Mouse (Mus musculus): ENCODE measurements at regions not wholly inside any gene's neighbourhood (a gene's known extent, or its start where the extent isn't known, plus 50 kb on each side); places are given as distances from the start of the nearest gene placed in this dataset.
A peak's percentile ranks its signal among the peaks of the same experiment; 100 is the strongest.

DNA sequence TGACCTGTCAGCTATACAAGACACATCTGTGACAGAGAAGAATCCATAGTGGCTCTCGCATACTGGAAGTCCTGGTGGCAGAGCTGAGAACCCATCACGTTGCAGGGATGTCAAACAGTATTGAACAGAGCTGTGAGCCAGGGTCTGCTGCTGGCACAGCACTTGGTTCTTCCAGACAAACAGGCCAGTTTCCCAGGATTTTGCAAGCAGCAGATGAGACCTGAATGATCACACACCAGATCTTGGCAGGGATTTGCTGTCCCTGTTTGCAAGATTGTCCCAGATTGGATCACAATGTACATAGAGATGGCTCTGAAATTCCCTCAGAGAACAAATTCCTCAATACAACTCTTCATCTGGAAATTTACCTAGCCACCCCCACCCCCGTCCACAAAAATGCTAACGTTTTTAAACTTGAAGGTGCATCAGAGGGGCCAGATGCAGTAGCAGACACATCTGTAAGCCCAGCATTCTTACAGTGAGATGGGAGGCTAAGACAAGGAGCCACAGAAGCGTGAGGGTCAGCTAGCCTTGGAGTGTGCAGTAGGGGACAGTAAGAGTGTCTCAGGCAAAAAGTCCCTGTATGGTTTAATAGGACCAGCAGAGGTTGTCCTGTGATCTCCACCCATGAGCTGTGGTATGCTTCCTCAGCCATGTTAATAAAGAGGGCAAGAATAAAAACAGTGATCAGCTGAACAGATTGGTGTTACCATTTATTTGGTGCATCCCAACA, 307.8 kb downstream of the Gadd45g start:
- no peak for DNase-seq

DNA sequence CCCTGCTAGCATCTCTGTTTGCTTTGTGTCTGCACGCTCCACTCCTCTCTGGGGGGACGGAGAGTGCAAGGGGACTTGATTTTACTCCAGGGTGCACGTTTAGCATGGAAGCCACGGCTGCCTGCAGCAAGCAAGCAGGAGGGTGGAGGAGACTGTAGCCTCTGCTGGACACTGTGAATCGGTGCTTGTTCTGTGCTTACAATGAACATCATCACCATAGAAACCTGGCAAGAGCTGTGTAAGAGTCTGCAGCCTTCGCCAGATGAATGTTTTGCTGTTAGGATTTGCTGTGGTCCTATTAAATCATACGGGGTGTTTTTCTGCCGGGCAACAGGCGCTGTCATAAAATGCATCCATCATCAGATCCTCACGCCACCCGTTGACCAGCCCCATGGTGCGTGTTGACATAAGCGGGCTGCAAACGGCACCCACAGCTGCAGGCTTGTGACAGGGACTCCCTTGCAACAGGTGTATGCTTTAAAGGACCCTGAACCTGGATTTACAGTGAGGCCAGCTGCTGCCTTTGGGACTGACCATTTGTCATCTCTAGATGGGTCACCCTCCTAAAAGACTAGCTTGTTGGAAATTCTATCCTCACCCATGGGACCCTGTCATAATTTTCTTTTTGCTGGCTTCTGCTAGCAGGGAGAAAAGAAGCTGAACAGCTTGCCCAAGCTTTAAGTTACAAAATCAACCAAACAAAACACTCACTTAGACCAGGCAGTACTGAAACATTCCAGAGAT, 308.5 kb downstream of the Gadd45g start:
- DNase-seq = peak in 1 of 2 experiments; percentile 3

DNA sequence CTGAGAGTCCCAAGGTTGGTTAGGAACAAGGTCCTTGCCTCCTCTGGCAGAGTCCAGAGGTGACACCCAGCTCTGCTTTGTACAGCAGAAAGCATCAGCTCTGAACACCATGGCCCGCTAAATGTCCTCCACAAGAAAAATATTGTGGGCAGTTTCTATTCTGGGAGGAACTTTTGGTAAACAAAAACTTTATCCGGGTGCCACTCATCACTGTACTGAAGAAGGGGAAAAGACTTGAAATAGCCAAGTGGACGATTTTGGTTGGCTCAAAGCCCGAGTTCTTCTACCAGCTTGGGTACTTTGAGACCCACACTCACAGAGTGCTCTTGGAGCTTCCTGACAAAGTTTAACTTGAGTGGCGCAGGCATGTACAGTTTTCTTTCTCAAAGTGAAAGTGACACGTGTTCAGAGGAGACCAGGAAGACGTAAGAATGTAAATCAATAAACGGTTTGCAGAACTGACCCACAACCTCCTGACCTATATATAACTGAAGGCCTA, 309.2 kb downstream of the Gadd45g start:
- peak; percentile 54 to 70 for DNase-seq

DNA sequence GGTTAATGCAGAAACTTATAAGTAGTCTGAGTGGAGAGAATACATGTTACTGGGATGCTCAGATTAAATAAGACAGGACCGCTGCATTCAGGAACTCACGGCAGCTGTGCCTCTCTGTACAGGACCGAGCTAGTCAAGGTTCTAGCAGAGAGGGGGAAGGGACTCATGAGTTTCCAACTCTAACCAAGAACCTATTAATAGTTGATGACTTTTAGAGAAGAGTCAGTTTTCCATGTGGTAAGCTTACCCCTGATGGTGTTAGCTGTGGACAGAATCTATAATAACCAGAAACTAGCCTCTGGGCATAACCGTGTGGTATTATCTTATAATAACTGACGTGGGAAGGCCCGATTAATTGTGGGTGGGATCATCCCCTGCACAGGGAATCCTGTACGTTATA, 316.2 kb downstream of the Gadd45g start:
- no peak for DNase-seq

DNA sequence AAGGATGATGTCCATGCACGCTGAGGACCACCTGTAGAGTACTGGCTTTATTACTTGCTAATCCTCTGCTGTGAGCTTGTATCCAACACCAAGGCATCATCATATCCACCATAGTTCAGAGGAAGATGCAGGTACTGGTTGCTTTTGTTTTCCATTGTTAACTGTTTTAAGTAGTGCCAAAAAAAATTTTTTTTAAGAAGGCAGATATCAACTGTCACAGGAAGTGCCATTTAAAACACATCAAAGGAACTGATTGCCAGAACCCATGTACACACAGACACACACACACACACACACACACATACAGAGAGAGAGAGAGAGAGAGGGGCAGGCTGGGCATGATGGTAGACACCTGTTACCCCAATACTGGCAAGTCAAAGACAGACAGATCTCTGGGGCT, 319.1 kb downstream of the Gadd45g start:
- no peak for DNase-seq

DNA sequence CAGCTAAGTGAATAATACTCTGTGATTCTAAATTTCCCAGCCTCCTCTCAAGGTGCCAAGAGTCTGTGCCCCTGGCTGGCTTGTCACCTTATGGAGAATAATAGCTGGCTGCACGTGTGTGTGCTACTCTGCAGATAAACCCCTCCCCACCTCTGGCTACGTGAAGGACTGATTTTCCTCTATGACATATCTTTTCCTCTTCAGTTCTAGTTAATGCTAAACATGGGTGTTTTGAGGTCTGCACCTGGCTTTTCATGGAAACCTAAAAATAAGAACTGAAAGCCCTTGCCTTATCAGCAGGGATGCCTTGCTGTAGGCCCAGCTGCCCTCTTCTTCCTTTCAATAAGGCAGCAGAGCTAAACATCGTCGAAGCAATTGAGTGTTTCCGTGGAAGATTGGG, 321.5 kb downstream of the Gadd45g start:
- no peak for DNase-seq

DNA sequence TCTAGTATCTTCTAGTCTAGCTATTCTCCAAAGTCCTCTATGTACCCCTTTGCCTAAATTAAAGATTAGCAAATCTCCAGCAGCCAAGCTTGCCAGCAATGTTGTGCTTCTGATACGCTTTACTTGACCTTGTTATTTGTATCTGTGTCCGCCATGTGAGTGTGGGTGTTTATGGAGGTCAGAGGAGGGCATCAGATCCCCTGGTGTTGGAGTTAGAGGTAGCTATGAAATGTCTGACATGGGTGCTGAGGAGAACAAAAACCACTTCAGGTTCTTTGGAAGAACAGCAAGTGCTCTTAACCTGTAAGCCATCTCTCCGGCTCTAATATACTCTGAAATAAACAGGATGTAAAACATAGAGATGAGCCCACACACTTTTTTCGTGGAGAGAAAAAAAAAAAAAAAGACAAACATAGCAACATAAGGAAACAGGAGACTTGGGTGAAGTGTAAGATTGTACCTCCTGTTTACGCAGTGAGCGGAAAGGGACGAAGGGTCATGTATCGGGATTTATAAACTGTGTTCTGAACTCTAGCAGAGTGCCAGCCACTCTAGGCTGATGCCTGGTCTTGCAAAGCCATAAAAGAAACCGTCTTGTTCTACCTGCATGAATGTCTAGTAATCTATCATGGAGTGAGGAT, 326.3 kb downstream of the Gadd45g start:
- no peak for DNase-seq

DNA sequence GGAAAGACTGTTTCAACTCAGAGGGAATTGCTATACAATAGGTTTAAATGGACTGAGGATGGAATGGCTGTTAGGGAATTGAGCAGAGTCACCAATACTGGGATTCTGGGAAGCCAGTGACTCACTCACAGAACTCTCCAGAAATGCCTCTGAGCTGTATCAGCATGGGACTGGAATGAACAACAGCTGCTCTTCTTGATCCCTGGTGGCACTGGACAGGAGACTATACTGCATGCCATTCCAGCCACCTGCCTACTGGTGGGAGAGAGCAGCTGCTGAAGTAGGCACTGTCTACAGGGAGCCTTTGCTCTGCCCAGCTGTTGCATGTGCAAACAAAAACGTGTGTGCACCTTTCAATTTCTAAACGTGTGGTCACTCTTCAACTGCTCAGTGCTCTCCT, 329.2 kb downstream of the Gadd45g start:
- DNase-seq = no peak

DNA sequence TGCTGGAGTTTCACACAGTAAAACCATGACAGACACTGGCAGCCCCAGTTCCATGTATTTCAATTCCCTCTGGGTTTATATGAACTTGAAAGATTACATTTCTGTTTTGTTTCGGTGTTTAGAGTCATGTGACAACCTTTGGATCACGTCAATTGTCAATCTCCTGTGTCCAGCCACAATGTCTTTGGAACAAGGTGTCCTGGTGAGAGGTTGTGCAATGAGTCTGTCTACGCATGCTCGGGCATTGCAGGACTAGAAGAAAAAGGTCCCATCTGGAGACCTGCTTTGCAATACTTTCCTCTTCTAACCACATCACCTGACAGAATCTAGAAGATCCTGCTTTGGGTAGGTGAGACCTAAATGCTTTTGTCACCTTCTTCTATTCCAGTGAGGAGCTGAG, 333.5 kb downstream of the Gadd45g start:
- DNase-seq = no peak

DNA sequence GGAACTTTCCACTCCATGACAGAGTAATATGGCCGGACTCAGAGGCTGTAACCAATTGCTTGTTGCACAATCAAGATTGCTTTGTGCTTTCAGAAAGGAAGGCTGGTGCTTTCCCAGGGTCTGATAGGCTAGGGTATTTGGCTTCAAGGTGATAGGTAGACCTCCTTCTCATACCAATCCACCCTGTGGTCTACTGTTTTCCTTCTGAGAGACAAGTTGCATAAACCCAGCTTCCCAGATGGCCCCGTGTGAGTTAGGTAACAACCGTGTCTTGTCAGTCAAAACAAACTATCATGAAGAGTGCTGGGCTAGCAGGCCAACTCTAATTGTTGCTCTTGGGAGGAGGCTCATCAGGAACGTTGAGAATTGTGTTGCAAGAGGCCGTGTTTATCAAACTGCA, 337.2 kb downstream of the Gadd45g start:
- DNase-seq = no peak

DNA sequence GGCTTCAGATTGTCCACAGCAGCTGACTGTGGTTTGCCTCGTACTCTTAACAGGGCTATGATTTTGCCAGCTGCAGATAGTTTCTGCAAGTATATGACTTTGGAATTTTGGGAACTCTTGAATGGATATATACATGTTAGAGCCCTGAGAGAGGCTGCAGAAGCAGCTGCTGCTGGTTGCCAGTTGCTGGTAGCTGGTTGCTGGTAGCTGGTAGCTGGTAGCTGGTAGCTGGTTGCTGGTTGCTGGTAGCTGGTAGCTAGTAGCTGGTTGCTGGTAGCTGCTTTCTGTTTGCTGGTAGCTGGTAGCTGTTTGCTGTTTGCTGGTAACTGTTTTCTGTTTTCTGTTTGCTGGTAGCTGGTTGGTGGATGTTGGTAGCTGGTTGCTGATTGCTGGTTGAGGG, 339.1 kb downstream of the Gadd45g start:
- no peak for DNase-seq

DNA sequence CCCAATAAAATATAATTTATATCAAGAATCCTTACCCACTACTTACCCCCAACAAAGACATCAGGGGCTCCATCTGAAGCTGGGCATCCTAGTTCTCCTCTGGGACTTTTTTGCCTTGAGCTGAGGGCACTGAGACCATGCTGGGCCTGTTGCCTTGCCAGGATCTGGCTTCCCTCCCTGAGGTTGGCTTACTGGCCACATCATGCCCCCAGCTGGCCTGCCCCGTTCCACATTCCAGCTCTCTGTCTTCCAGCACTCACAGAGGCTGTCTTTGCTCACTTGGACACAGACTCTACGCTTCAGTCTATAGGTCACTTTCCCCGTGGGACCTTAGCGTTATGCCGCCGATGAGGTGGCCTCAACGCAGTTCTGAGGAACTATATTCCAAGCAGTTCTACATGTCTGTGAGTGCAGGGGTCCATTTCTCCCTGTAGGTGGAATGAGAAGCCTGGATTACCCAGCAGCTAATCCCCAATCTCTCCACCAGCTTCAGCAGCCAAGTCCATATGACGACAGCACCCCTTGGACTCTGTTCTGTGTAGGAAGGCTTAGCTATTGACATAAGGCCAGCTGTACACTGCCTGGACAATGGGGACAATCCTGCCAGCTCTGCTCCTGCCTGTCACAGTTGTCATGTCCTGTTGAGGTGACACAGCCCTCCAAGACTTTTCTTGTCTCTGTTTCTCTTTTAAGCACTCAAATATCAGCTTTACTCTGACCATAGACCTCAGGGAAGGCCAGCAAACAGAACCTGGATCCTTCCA, 341.5 kb downstream of the Gadd45g start:
- DNase-seq = no peak

DNA sequence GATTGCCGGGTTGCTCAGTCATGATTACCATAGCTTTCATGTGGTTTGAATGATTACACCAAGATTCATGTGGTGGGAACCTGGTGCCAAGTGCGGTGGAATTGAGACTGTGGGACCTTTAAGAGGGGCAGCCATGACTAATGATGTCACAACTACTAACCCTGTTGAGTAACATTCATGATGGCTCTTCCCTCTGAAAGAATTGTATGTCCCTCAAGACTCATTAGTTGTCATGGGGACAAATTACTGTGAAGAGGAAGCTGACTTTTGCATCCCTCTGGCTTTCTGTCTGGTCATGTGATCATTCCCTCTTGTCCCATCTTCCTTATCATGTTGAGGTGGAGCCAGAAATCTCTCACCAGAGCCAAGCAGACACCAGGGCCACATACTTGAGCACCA, 342.1 kb downstream of the Gadd45g start:
- no peak for DNase-seq

DNA sequence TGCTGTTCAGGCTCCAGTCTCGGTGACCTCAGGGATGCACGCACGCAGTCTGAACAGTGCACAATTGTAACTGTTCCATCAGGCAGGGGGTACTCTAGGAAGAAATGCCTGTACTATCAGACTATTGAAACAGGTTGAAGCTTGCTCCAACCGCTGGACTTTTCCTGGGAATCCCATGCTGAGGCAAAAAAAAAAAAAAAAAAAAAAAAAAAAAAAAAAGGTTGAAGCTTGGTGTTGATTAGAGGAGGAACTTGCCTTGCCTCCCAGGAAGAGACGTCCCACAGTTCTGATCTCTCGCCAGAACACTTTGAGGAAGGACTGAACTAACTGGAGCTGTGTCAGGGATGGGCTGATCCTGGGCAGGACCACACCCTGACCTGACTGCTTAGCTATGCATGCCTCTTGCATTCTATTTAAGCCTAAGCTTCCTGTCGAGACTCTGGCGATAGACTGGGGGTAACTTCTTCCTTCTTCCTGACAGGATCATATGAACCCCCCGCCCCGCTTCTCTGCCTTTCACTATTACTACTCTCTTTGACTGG, 341.6 kb downstream of the Diras2 start:
- DNase-seq = no peak

DNA sequence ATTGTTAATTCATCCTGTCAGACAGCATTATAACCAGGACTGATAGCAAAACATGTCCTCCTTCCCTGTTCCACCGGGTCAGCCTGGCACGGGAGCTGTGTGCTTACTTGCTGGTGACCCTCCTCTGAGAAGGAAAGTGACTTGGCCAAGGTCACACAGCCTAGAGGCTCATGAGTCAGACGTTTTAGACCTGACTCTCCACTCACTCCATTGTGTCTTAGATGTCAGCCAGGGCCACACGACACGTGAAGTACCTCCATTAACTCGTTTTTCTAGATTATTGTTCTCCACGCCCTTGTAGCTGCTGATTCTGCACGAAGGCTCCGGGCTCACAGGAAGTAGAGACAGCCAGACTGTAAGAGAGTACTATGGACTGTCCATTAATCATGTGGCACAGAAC, 340.8 kb downstream of the Diras2 start:
- DNase-seq = no peak

DNA sequence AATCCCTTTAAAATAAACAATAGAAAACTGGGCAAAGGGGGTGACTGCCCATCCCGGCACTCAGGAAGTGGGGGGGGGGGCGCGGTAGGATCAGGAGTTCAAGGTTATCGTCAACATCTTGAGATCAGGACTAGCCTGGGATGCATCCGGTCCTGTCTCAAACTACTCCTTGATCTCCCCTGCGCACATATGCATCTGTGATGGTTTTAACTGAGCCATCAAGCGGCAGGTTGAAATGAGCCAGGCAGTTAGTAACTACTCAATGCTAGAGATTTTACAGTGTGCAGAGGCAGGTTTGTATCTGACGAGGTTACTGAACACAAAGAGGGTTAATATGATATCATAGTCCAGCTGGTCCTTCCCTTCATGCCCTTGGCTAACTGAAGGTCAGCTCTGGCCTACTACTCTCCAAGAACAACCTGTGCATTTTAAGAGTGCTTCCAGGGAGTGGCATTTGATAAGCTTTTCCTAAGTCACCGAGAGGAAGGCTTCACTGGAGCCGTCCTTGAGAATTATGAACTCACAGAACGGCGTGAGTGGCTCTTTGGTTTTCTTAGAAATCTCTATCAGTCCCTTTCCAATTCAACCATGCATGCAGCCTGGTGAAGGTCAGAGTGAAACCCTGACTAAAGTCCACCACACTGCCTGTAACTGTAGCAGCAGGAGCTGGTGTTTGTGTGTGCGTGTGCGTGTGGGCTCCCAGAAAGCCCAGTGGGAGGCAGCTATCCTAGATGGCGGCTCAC, 340.1 kb downstream of the Diras2 start:
- DNase-seq = peak in 1 of 2 experiments; percentile 43

DNA sequence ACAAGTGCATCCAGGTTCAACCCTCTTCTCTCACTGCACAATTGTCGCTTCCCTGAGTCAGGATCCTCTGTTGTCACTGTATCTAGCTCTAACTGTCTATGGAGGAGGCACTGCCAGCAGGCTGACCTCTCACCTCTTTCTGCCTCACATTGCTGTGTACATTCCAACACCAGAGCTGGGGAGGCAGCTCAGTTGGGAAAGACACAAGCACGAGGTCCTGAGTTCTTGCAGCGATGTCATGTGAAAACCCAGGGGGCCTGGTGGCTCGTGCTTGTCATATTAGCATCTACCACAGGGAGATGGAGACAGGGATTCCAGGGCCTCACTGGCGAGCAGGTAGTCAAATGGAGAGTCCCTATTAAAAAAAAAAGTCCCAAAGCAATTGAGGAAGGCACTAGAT, 334.2 kb downstream of the Diras2 start:
- DNase-seq = no peak

DNA sequence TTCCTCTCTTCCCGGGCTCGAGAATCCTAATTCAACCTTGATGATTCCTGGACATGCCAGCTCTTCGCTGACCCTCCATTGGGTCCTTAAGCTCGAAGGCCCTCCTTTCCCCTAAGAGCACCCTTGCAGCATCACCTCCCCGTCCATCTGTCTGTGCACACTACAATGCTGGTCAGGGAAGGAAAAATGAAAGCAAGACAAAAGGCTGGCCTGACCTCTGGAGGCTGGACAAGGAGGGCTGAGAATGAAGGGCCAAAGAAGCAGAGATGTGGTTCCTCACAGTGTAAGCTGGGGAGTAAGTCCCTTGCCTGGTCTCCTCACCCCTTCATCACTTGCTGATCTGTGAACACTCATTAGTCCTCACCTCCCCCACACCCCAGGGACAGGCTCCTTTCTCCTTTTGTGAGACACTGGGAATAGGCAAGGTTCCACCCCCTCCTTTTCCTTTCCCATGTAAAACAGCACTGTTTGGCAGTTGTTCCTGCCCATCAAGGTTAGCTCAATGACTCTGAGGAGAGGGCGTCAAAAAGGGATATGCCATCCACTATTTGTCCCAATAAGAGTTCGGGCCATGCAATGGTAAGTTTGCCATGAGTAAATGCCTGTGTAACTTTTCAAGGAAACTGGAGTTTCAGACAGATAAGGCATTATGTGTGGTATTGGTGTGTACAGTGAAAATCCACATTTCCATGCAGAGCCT, 332.3 kb downstream of the Diras2 start:
- no peak for DNase-seq

DNA sequence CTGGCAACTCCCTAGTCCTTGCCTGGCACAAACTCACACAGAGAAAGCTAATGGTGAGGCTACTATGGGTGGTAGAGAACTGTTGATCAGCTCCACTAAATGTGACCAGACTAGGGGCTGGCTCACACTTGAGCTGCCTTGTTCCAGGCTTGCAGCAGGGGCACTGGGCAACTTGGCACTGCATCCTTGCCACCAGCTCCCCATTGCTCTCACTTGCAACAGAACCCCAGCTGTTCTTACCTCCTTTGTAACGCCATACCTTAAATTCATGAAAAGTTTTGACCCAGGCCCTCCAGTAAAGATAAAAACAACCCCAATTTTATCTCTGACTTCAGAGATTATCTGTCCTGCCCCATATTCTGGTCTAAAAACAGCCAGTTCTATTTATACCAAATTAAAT, 328.7 kb downstream of the Diras2 start:
- DNase-seq = no peak

DNA sequence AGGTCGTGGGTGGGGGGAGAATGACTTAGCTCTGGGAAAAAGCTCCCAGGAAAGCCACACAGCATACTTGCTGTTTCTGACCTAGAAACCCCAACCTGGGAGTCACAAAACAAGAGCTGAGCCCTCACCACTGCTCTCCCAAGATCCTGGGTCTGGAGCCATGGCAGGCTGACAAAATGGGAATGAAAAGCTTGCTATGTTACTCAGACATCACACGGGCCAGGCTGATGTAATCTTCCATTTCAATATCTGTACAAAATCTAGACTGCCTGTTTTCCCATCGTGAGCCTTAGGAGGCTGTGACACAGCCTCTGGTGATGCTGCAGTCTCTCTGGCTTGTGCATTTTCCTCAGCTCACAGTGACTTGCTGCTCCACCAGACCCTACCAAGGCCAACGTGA, 325.1 kb downstream of the Diras2 start:
- DNase-seq = no peak

DNA sequence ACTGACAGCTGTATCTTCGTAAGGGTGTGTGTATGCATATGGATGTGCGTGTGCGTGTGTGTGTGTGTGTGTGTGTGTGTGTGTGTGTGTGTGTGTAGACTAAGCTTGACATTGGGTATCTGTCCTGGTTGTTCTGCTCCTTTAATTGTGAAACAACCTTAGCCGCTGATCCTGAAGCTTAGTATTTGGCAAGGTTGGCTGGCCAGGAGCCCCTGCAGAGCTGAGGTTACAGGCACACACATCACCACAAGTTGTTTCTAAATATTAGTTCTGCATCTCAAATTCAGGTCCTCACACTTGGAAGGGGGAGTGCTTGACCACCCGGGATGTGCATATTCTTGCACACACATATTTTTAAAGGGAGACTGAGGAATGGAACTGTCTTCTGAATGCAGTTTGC, 314.7 kb downstream of the Diras2 start:
- no peak for DNase-seq

All from kidney, postnatal 25 days (tissue).